Mouse (Mus musculus): Measurements from ENCODE around the gene Gm43302. TPM values are rescaled to one million over a fixed set of nuclear protein-coding genes. Genes with fewer than 3 reads are reported as not detected.
"Not testable (repeated sequence)": the region's sequence is repeated elsewhere in the genome, so short reads cannot be mapped to it uniquely, and the experiment has no call there.

Gm43302 gene
- under 1 TPM; 0.07 to 0.12 TPM for total RNA-seq (2021)
- long read RNA-seq, experiment 1 = 0 reads
- long read RNA-seq, experiment 2 = 0 reads

DNA sequence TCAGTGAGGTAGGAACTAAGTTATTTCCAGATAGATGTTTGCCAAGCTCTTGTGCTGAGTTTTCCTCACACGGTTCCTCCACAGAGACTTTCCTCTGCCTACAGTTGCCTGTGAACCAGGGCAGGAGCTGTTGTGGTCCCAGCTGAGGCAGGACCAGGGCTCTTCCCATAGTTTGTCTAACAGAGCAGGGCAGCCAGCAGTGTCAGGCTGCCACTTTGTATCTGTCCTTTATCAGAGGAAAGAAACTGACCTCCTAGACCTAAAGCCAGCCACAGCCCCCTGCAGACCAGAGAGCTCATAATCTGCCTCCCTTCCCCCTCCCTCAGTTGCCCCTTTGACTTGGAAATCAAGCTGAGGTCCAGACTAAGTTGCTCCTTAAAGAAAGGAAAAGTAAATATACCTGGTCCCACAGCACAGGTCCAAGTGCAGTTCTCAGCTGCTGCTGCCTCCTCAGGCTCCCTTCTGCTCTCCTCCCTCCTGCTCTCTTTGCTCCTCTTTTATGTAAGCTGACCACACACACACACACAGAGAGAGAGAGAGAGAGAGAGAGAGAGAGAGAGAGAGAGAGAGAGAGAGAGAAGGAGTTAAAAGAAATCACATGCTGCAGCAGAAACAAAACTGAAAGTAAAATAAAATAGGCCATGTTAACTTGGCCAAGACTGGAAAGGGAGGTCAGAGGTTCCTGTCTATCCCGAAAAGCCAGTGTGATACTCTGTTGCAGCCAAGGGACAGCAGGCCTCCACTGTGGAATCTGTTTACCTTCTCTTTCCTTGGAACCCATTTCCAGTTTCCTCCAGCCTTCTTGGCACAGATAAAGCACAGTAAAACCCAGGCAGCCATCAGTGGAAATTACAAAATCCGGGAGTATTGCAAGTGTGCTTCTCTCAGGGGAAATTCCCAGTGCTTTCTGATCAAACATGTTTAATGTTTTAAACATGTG is at the start of gene Gm43302, which contains the start of gene Gbp6:
Gene Gm43302 (minus strand): TSS at position 470 of the 940 bp plus-strand sequence.
Gene Gbp6 (minus strand): TSS at position 473 of the 940 bp plus-strand sequence.
- intact Hi-C loops (cut with DNase I) = not testable (repeated sequence)
- DNase-seq = peak; percentile 25 to 26

DNA sequence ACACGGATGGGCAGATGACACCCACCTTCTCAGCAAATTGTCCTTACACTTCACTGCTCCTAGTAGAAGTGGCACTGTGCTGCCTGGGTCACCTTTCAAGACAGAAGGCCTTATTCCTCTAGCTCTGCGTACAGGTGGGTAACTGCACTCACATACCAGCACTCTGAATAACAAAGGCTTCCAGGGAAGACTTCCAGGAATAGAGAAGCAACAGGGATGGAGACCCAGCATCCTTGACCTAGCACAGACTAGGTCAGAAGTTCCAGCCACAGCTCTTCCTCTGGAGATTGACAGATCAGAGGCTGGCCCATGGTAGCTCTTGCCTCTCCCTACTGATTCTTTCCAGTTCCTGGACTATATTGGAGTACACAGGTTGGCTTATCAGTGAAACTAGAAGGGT is 47.8 kb upstream of the Gm43302 start:
- no peak for DNase-seq
- intact Hi-C loops (cut with DNase I) = no loop called here

DNA sequence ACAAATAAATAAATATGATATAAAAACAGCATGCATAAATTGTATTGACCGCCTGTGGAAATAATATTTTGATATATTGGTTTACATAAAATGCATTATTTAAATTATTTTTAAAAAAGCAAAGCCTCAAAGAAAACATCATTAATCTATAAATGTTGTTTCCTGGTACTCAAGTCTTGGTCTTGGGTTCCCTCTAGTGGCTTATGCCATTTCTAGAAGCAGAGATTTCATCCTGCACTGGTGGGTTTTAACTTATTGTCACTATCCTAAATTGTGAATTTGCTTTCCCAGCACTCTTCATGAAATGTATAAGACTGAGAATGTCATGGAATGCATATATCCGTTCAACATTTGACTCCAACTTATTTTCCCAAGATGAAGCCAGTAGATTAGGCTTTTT is 29.0 kb upstream of the Gm43302 start:
- intact Hi-C loops (cut with DNase I) = loop anchor here (1.0 kb wide), 1 partner anchor 336 kb away; no protein-coding TSS in a partner anchor
- DNase-seq = peak in 1 of 2 experiments; percentile 24

DNA sequence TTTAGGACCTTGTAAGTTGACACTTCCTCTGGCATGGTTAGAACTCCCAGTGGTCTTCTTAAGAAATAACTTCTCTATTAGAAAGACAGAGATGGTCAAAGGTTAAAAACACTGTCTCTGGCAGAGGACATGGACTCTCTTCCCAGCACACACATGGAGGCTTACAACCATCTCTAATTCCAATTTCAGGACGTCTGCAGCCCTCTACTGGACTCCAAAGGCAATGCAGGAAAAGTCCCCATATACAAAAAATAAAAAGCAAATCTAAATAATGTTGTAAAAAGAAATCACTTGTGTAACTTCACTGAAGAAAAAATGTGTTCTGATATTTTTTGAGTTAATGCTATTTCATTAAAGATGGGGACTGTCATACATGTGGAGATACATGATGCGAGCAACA is 17.4 kb upstream of the Gm43302 start:
- no peak for DNase-seq
- intact Hi-C loops (cut with DNase I) = no loop called here

DNA sequence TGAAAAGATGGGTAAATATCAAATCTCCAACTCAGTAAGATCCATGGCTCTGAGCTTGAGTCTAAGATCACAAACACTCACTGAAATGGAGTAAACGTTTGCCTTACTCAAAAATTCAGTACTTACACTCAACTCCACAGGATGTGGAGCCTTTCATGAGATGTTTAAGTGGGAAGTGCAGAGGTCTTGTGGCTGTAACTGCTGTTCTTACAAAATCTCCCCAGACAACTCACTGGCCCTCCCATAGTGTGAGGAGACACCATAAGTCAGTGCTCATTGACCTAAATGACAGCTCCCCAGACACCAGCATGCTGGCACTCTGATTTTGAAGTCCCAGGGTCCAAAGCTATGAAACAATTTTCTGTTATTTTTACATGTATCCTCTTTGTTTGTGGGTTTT is 15.7 kb upstream of the Gm43302 start:
- intact Hi-C loops (cut with DNase I) = not testable (repeated sequence)

DNA sequence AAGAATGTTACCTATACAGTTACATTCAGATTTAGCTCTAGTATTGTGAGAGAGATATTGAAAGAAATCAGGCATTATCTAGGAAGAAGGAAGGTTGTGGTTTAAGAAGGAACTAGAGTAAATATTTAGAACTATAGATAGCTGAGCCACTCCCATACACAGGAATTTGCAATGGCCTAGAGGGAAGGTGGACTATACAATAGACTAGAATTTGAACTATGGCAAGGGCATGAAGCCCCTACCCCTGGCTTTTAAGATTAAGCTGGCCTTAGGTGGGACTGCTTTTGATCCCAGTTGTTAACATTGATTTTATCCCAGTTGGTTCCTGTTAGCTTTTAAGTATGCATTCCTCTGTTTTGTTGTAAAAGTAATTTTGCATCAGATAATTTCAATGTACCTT is 13.5 kb upstream of the Gm43302 start:
- intact Hi-C loops (cut with DNase I); DNase-seq: not testable (repeated sequence)

More for the DNA sequence above, 15.7 kb upstream of the Gm43302 start:
- DNase-seq = not testable (repeated sequence)

DNA sequence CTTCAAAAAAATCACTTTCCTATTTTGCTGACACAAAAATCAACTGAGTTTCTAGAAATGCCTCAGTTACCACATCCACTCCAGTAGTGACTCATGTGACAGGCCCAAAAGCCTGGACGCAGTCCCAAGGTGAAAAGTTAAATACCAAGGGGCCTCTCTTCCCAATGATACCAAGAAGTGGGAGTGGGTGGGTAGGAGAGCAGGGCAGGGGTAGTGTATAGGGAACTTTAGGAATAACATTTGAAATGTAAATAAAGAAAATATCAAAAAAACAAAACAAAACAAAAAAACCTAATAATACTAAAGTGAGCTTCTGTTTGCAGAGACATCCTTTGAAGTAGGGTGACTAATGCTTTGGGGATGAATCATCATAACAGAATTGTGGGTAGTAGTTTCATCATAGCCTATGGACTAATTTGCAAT is 12.7 kb upstream of the Gm43302 start:
- intact Hi-C loops (cut with DNase I) = no loop called here
- no peak for DNase-seq

DNA sequence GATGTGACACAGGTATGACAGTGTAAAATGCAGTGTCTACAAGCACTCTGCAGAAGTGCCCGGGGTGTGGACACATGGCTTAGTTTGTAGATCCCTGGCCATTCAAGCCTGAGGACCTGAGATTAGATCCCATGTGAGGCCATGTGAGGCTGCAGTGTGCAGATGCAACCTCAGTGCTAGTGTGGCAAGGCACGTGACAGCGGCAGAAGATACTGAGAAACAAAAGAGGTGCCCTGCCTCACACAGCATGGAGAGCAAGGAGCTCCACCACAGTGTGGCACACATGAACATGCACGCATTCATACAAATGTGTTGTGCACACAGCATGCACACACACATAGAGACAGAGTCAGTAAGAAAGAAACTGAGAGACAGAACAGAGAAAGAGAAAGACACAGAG is 12.2 kb upstream of the Gm43302 start:
- DNase-seq; intact Hi-C loops (cut with DNase I): not testable (repeated sequence)

DNA sequence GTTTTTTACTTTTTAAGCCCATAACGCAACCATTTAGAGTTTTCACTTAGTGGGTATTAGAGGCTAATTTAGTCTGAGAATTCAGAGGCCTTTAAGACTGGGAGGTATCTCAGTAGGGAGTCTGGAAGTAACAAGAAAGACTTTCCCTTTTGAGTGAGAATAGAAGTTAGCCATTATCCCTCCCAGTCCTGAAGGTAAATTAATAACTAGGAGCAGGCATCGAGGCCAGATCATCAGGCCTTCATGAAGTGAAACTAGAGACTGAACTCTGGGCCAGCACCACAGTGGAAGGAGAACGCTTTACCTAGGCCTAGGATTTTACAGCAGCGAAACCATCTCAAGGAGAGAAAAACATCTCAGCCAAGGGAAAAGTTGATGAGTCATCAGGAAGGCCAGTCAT is 8.5 kb upstream of the Gm43302 start:
- intact Hi-C loops (cut with DNase I) = no loop called here
- DNase-seq = no peak

DNA sequence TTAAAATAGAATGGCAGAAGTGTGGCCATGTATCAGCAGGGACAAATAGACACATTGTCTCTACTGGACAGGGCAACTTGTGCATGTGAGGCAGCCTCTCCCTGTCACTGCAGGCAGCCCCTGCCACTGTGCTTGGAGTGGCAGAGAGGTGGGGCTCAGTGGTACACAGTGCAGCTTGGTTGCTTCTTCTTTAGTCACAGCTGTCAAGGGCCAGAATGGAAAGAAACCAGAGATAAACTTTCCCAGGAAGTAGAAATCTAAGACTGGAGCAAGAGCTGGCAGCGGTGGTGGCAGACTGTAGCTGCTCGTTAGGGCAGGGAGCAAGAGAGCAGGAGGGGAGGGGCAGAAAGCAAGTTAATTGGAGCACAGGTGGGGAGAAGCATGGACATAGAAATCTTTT is 8.0 kb upstream of the Gm43302 start:
- intact Hi-C loops (cut with DNase I) = no loop called here
- DNase-seq = peak in 1 of 2 experiments; percentile 11

DNA sequence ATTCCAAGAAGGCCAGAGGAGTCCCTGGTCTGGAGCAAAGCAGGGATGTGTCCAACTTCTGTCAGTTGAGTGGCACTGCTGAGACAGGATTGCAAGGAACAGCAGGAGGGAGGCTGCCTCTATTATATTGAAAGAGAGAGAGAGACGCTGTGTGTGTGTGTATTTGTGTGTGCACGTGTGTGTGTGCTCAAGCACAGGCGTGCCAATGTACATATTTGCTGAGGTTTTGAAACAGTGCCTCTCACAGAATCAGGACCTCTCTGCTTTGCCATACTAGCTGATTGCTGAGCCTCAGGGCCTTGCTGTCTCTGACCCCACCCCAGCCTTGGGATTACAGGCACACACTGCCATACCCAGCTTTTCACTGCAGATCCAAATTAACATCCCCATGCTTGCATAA is 2.3 kb upstream of the Gm43302 start:
- DNase-seq = no peak
- intact Hi-C loops (cut with DNase I) = loop anchor here (5.0 kb wide), 1 partner anchor 148 kb away; no protein-coding TSS in a partner anchor

DNA sequence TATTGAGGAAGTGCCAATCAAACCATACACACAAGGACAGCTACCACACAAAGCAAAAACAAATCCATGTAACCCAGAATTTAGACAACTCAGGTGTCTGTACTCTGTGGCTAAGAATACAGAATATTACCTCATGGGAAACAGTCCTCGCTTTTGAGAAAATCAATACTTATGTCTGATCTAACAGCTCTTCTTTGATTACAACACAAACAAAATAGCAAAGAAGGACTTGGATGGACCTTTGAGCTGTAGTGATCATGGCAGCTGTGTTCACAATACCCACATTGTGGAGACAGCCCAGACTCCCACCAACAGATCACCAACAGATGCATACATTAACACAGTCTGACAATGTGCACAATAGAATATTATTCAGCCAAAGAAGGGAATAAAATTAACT is 1.0 kb downstream of the Gm43302 start:
- DNase-seq = no peak
- intact Hi-C loops (cut with DNase I) = no loop called here

DNA sequence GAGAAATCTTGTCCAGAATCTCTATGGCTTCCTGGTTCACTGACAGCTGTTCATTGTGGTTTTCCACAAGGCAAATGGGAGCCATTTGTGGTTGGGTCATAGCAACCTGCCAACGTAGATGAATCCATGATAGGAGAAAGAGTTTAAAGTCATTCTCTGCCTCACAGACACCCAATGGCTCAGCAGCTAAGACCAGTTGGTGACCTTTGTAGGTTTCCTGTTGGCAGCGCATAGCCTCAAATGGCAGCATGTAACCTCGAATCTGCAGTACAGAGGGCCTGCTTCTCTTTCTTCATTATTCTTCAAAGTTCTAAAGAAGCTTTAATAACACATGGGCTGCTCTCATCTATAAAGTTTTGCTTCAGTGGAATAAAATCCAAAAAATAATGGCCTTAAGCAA is 2.6 kb downstream of the Gm43302 start:
- intact Hi-C loops (cut with DNase I); DNase-seq: not testable (repeated sequence)

DNA sequence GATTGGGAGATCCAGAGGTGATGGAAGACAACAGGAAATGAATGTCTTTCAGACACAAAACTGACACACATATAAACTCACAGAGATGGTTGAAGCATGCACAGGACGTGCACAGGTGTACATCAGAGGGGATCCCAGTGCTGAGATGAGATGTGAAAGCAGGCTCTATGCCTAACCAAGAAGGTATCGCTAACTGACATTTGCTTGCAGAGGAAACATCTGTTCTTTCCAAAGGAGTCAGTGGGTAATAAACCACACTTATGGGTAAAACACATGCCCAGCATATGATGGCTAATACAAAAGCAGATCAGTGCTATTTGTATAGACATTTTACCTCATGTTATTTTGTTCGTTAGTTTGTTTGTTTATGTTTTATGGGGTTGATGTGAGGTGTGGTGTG is 32.8 kb downstream of the Gm43302 start:
- intact Hi-C loops (cut with DNase I) = loop anchor here (5.0 kb wide), 1 partner anchor 53 kb away; no protein-coding TSS in a partner anchor
- not testable (repeated sequence) for DNase-seq

DNA sequence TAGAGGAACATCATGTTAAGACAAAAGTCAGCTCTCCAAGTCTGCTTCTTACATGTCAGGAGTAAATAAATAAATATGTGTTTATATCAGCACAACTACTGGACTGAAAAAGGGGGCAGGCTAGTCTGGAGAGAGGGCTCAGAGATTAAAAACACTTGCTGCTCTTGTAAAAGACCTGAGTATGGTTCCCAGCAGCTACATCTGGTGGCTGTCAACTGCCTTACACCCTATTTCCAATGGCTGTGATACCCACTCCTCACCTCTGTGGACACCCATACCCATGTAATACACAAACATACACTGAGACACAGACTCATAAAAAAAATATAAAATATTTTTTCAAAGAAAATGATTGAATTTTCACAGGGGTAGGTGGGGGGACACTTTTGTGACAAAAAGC is 41.0 kb downstream of the Gm43302 start:
- intact Hi-C loops (cut with DNase I) = no loop called here
- no peak for DNase-seq

DNA sequence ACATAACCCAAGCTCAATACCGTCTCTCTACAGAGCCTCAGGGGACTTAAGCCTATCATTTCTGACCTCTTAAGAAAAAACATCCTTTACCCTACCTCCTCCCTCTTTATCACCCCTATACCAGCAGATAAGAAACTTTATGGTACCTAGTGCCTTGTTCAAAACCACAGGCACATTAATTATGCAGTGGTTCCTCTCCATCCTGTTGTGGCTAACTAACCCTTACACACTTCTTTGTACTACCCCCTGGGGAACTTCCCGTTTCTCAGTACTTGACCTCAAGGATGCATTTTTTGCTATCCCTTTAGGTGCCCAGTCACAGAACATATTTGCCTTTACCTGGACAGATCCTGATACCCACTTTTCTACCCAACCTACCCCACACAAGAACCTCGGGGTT is 48.8 kb downstream of the Gm43302 start:
- intact Hi-C loops (cut with DNase I); DNase-seq: not testable (repeated sequence)

DNA sequence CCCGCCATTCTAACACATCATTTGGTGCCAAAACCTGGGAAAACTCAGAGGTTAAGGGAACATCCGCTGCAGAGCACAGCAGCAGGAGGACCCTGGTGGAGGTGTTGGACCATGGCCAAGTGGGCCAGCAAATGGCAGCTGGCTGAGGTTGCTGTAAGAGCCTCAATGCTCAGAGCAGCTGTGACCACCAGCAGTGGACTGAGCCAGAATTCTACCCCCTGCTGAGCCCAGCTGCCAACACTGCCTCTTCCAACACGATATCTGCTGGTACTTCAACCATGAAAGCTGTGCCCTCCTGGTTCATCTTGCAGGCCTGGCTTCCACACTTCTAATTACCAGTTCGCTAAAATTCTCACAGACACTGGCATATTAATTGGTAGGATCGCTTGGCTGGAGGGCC is 52.5 kb downstream of the Gm43302 start:
- DNase-seq; intact Hi-C loops (cut with DNase I): not testable (repeated sequence)

DNA sequence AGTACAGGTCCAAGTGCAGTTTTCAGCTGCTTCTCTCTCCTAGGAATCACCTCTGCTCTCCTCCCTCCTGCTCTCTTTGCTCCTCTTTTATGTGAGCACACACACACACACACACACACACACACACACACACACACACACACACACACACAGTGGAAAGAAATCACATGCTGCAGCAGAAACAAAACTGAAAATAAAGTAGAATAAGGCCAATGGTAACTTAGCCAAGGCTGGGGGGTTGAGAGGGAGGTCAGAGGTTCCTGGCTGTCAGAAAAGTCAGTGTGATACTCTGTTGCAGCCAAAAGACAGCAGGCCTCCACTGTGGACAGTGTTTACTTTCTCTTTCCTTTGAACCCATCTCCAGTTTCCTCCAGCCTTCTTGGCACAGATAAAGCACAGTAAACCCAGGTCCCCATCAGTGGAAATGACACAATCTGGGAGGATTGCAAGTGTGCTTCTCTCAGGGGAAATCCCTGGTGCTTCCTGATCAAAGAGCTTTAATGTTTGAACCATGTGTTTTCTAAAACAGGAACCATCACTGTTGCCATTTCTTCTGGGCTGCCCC is 53.9 kb downstream of the Gm43302 start, which contains the start of gene Gbp10:
Gene Gbp10 (minus strand): TSS at position 51 of the 565 bp plus-strand sequence.
- DNase-seq = peak in 1 of 2 experiments; percentile 1
- intact Hi-C loops (cut with DNase I) = not testable (repeated sequence)

DNA sequence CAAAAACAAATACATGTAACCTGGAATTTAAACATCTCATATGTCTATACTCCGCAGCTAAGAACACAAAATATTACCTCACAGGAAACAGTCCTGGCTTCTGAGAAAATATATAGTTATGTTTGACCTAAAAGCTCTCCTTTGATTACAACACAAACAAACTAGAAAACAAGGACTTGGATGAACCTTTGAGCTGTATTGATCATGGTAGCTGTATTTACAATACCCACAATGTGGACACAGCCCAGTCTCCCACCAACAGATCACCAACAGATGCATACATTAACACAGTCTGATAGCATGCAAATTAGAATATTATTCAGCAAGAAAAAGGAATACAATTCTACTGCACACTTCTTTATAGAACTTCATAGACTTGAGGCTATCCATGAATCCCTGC is 55.1 kb downstream of the Gm43302 start:
- intact Hi-C loops (cut with DNase I); DNase-seq: not testable (repeated sequence)

DNA sequence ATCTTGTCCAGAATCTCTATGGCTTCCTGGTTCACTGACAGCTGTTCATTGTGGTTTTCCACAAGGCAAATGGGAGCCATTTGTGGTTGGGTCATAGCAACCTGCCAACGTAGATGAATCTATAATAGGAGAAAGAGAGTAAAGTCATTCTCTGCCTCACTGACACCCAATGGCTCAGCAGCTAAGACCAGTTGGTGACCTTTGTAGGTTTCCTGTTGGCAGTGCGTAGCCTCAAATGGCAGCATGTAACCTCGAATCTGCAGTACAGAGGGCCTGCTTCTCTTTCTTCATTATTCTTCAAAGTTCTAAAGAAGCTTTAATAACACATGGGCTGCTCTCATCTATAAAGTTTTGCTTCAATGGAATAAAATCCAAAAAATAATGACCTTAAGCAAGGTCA is 57.5 kb downstream of the Gm43302 start:
- DNase-seq; intact Hi-C loops (cut with DNase I): not testable (repeated sequence)

DNA sequence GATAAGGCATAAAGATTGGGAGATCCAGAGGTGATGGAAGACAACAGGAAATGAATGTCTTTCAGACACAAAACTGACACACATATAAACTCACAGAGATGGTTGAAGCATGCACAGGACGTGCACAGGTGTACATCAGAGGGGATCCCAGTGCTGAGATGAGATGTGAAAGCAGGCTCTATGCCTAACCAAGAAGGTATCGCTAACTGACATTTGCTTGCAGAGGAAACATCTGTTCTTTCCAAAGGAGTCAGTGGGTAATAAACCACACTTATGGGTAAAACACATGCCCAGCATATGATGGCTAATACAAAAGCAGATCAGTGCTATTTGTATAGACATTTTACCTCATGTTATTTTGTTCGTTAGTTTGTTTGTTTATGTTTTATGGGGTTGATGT is 84.5 kb downstream of the Gm43302 start:
- DNase-seq = not testable (repeated sequence)
- intact Hi-C loops (cut with DNase I) = loop anchor here (5.0 kb wide), 1 partner anchor 53 kb away; no protein-coding TSS in a partner anchor
